Mouse (Mus musculus): ENCODE results near the gene Ms4a6d.
A peak's percentile ranks its signal among the peaks of the same experiment; 100 is the strongest.
"Not testable (repeated sequence)": the region's sequence is repeated elsewhere in the genome, so short reads cannot be mapped to it uniquely, and the experiment has no call there.

The Ms4a6d gene

GRCm38 (mm10) chr19:11604603-11605002 is at the start of gene Ms4a6d:
Ms4a6d (minus strand) TSS chr19:11604849.
- no peak for DNase-seq (ENCODE audit: low spot score)

- no peak for DNase-seq (ENCODE audit: low spot score)
Measured at GRCm38 (mm10) chr19:11649564-11649963, 44.9 kb upstream of the Ms4a6d start.

- no peak for DNase-seq (ENCODE audit: low spot score)
Measured at GRCm38 (mm10) chr19:11646166-11646565, 41.5 kb upstream of the Ms4a6d start.

GRCm38 (mm10) chr19:11640732-11641131 is 36.1 kb upstream of the Ms4a6d start, which contains the start of gene Ms4a3:
Ms4a3 (minus strand) TSS chr19:11640851.
- DNase-seq (ENCODE audit: low spot score) = no peak

GRCm38 (mm10) chr19:11639038-11639437 is 34.4 kb upstream of the Ms4a6d start:
- DNase-seq (ENCODE audit: low spot score) = no peak

GRCm38 (mm10) chr19:11635572-11635971 is 30.9 kb upstream of the Ms4a6d start:
- no peak for DNase-seq (ENCODE audit: low spot score)

GRCm38 (mm10) chr19:11634330-11634729 is 29.7 kb upstream of the Ms4a6d start:
- DNase-seq (ENCODE audit: low spot score) = no peak

GRCm38 (mm10) chr19:11633732-11634131 is 29.1 kb upstream of the Ms4a6d start:
- DNase-seq (ENCODE audit: low spot score) = no peak

GRCm38 (mm10) chr19:11625231-11625630 is 20.6 kb upstream of the Ms4a6d start:
- DNase-seq (ENCODE audit: low spot score) = peak; percentile 54

- no peak for DNase-seq (ENCODE audit: low spot score)
Measured at GRCm38 (mm10) chr19:11624800-11625199, 20.2 kb upstream of the Ms4a6d start.

GRCm38 (mm10) chr19:11623551-11623950 is 18.9 kb upstream of the Ms4a6d start, which contains the start of gene Ms4a2:
Ms4a2 (minus strand) TSS chr19:11623719.
- no peak for DNase-seq (ENCODE audit: low spot score)

- DNase-seq (ENCODE audit: low spot score) = no peak
Measured at GRCm38 (mm10) chr19:11617983-11618382, 13.3 kb upstream of the Ms4a6d start.

GRCm38 (mm10) chr19:11614805-11615204 is 10.2 kb upstream of the Ms4a6d start:
- no peak for DNase-seq (ENCODE audit: low spot score)

- DNase-seq (ENCODE audit: low spot score) = no peak
Measured at GRCm38 (mm10) chr19:11613776-11614443, 9.3 kb upstream of the Ms4a6d start.

- no peak for DNase-seq (ENCODE audit: low spot score)
Measured at GRCm38 (mm10) chr19:11613084-11613483, 8.4 kb upstream of the Ms4a6d start.

- no peak for DNase-seq (ENCODE audit: low spot score)
Measured at GRCm38 (mm10) chr19:11612293-11612692, 7.6 kb upstream of the Ms4a6d start.

- peak; percentile 33 for DNase-seq (ENCODE audit: low spot score)
Measured at GRCm38 (mm10) chr19:11611541-11611945, 6.9 kb upstream of the Ms4a6d start.

- peak; percentile 52 for DNase-seq (ENCODE audit: low spot score)
Measured at GRCm38 (mm10) chr19:11608172-11608571, 3.5 kb upstream of the Ms4a6d start.

GRCm38 (mm10) chr19:11602026-11602425 is 2.6 kb downstream of the Ms4a6d start:
- DNase-seq (ENCODE audit: low spot score) = no peak

GRCm38 (mm10) chr19:11601349-11601748 is 3.3 kb downstream of the Ms4a6d start:
- DNase-seq (ENCODE audit: low spot score) = no peak

- no peak for DNase-seq (ENCODE audit: low spot score)
Measured at GRCm38 (mm10) chr19:11589891-11590449, 14.7 kb downstream of the Ms4a6d start.

GRCm38 (mm10) chr19:11589205-11589604 is 15.4 kb downstream of the Ms4a6d start:
- no peak for DNase-seq (ENCODE audit: low spot score)

- no peak for DNase-seq (ENCODE audit: low spot score)
Measured at GRCm38 (mm10) chr19:11574965-11575364, 29.7 kb downstream of the Ms4a6d start.

- DNase-seq (ENCODE audit: low spot score) = not testable (repeated sequence)
Measured at GRCm38 (mm10) chr19:11559560-11559959, 45.1 kb downstream of the Ms4a6d start.

All from c-Kit-positive CD71-positive TER-119-positive erythroid progenitor cells, embryonic 14.5 days (primary cell).